Mouse (Mus musculus) testis, adult 2 months (tissue): ENCODE measurements around the gene Eef2k. TPM values are rescaled to one million over a fixed set of nuclear protein-coding genes. Genes with fewer than 3 reads are reported as not detected.

Source experiments
- H3K27ac ChIP-seq: fragments of 200-500 bp; 2 replicates; pipeline ENCODE4 v1.5.1; 2012; ENCODE audit warnings: low read depth, low read length; ENCODE audit not compliant: control insufficient read depth, insufficient read depth
- H3K27me3 ChIP-seq: fragments of 200-500 bp; 2 replicates; pipeline ENCODE4 v1.6.1; 2012; ENCODE audit warnings: mild to moderate bottlenecking, low read length, moderate library complexity; ENCODE audit not compliant: control insufficient read depth, insufficient read depth
- H3K36me3 ChIP-seq: fragments of 200-500 bp; 2 replicates; pipeline ENCODE4 v1.6.1; 2012; ENCODE audit warnings: mild to moderate bottlenecking, low read length; ENCODE audit not compliant: control insufficient read depth, insufficient read depth
- H3K4me1 ChIP-seq: fragments of 200-500 bp; 2 replicates; pipeline ENCODE4 v1.6.1; 2012; ENCODE audit warnings: low read length; ENCODE audit not compliant: control insufficient read depth, insufficient read depth
- H3K4me3 ChIP-seq: fragments of 200-500 bp; 2 replicates; pipeline ENCODE4 v1.5.1; 2012; ENCODE audit warnings: low read depth, mild to moderate bottlenecking, low read length, moderate library complexity, mixed read lengths; ENCODE audit not compliant: control insufficient read depth
- CTCF ChIP-seq: fragments of 200-500 bp; IDR thresholded peaks from 2 replicates; pipeline ENCODE4 v1.5.1; 2012; ENCODE audit warnings: low read depth, mild to moderate bottlenecking, inconsistent platforms, low read length, moderate library complexity; ENCODE audit not compliant: control insufficient read depth, insufficient read depth, insufficient replicate concordance
- POLR2A ChIP-seq: fragments of 200-500 bp; IDR thresholded peaks from 2 replicates; pipeline ENCODE4 v1.6.1; 2012; ENCODE audit warnings: low read depth, mild to moderate bottlenecking, inconsistent platforms, low read length, moderate library complexity; ENCODE audit not compliant: control insufficient read depth
- polyA plus RNA-seq: library from polyadenylated mRNA; depleted of rRNA; stranded (reverse); fragments of >200 nt; gene quantifications from 2 replicates; pipeline ENCODE4 v1.2.3, GENCODE M21; 2012

Eef2k gene
- polyA plus RNA-seq, 1 experiment, result 10.5 TPM

GRCm38 (mm10) chr7:120870431-120871008, 27.9 kb downstream of the Eef2k start:
- H3K27me3 ChIP-seq, result no peaks in the 10 kb centered on the region
- no peak overlapping the region; the same call in 1 of the 2 replicates for H3K27ac ChIP-seq
- peaks cover 3% of the 10 kb centered on the region; the same call in 1 of the 2 replicates for H3K4me1 ChIP-seq
- no peak overlapping the region for H3K4me3 ChIP-seq
- TF ChIP-seq CTCF (no peak), POLR2A (no peak)
- no peaks in the 10 kb centered on the region for H3K36me3 ChIP-seq

DNA sequence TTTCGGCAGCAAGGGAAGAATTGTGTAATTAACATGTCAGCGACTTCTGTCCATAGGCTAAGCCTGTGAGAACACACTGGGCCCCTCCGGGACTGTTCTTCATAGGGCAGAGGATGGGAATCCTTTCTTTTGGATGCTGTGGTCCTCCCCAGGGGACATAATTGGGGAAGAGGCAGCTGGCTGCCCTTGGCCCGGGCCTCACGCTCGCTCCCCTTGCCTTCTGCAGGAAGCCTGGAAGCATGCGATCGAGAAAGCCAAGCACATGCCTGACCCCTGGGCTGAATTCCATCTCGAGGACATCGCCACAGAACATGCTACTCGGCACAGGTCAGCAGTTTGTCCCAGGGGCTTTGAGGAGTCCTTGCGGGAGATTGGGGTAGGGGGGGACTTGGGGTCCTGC, 30.5 kb downstream of the Eef2k start:
- no peak overlapping the region for H3K4me3 ChIP-seq
- H3K36me3 ChIP-seq, result no peaks in the 10 kb centered on the region
- no peak for TF ChIP-seq POLR2A
- no peak for TF ChIP-seq CTCF
- no peaks in the 10 kb centered on the region for H3K27me3 ChIP-seq
- no peak overlapping the region for H3K27ac ChIP-seq
- peaks cover 3% of the 10 kb centered on the region; the same call in 1 of the 2 replicates for H3K4me1 ChIP-seq

GRCm38 (mm10) chr7:120874021-120874420, 31.4 kb downstream of the Eef2k start:
- Histone ChIP-seq H3K27me3 (no peaks in the 10 kb centered on the region), H3K4me1 (peaks cover 3% of the 10 kb centered on the region; the same call in 1 of the 2 replicates), H3K27ac (no peak overlapping the region), H3K36me3 (no peaks in the 10 kb centered on the region), H3K4me3 (no peak overlapping the region)
- TF ChIP-seq CTCF (no peak), POLR2A (no peak)

GRCm38 (mm10) chr7:120874764-120875539, 32.3 kb downstream of the Eef2k start:
- H3K27ac ChIP-seq, result no peak overlapping the region
- no peaks in the 10 kb centered on the region for H3K36me3 ChIP-seq

GRCm38 (mm10) chr7:120875540-120876388, 33.1 kb downstream of the Eef2k start:
- Histone ChIP-seq H3K4me3 (no peak overlapping the region), H3K36me3 (no peaks in the 10 kb centered on the region), H3K4me1 (peaks cover 3% of the 10 kb centered on the region; the same call in 1 of the 2 replicates), H3K27ac (no peak overlapping the region), H3K27me3 (no peaks in the 10 kb centered on the region)
- TF ChIP-seq CTCF, result no peak
- no peak for TF ChIP-seq POLR2A

More at GRCm38 (mm10) chr7:120874764-120875539, 32.3 kb downstream of the Eef2k start:
- no peaks in the 10 kb centered on the region for H3K27me3 ChIP-seq
- H3K4me1 ChIP-seq, result peaks cover 3% of the 10 kb centered on the region; the same call in 1 of the 2 replicates
- no peak overlapping the region for H3K4me3 ChIP-seq
- TF ChIP-seq CTCF, result no peak
- no peak for TF ChIP-seq POLR2A

DNA sequence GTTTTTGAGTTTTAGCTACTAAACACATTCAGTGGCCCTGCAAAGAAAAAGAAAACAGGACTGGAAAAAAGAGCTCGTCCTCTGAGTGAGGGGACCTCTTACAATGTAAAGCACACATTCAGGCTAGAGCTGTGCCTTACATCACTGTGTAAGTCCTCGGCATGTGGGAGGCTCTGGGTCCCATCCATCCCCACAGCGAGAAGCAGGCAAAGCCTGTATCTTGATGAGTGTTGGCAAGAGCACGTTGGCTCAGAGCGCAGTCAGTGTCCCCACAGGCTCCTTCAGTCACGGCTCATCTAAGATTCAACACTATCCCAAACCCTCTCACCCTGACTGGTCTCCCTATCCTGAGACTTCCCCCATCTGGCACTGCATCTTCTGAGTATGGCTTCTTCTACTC, 35.6 kb downstream of the Eef2k start:
- H3K4me3 ChIP-seq, result no peak overlapping the region
- H3K4me1 ChIP-seq, result peaks cover 3% of the 10 kb centered on the region; the same call in 1 of the 2 replicates
- H3K27ac ChIP-seq, result no peak overlapping the region
- no peak for TF ChIP-seq CTCF
- no peak for TF ChIP-seq POLR2A
- no peaks in the 10 kb centered on the region for H3K27me3 ChIP-seq
- no peaks in the 10 kb centered on the region for H3K36me3 ChIP-seq

DNA sequence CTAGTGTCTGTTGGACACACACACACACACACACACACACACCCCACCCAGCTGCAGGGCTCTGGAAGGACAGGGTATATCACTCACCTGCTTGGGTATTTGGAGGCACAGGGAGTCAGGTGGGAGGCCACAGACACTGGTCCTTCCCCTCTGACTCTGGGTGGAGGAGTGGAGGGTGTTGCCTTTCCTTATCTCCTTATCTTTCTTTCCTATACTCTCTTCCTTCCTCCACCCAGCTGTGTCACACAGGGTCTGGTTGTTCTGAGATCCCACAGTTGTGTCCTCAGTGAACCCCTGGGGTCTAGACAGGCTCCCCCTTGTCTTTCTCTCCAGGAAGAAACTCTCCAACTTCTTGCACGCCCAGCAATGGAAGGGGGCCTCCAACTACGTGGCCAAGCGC, 37.3 kb downstream of the Eef2k start:
- Histone ChIP-seq H3K4me3 (no peak overlapping the region), H3K27me3 (no peaks in the 10 kb centered on the region), H3K4me1 (no peaks in the 10 kb centered on the region), H3K36me3 (no peaks in the 10 kb centered on the region), H3K27ac (no peak overlapping the region)
- TF ChIP-seq POLR2A (no peak), CTCF (no peak)

- Histone ChIP-seq H3K27me3 (no peaks in the 10 kb centered on the region), H3K4me1 (no peaks in the 10 kb centered on the region), H3K36me3 (no peaks in the 10 kb centered on the region), H3K4me3 (no peak overlapping the region), H3K27ac (no peak overlapping the region)
- TF ChIP-seq CTCF, result no peak
- no peak for TF ChIP-seq POLR2A
These were observed 38.1 kb downstream of the Eef2k start for GRCm38 (mm10) chr7:120880770-120881169.
